Mouse (Mus musculus) lung, embryonic 14.5 days (tissue): ENCODE results near the gene Pes1. TPM values are rescaled to one million over a fixed set of nuclear protein-coding genes. Genes with fewer than 3 reads are reported as not detected.

Experiments
- ATAC-seq: fragments of 200-750 bp; cut with Nextera tagmentation; 2 replicates; pipeline ENCODE4 v1.8.0; 2017; ENCODE audit warnings: mild to moderate bottlenecking, moderate TSS enrichment, moderate library complexity; ENCODE audit not compliant: insufficient read depth
- DNase-seq: peaks from one replicate; pipeline ENCODE4 v3.0.0-alpha.2; 2015
- H3K27ac ChIP-seq: fragments of 300-500 bp; sonication (generic); 2 replicates; pipeline ENCODE4 v1.5.1; 2014; ENCODE audit warnings: low read depth, mild to moderate bottlenecking, moderate library complexity
- H3K27me3 ChIP-seq: fragments of 300-500 bp; sonication (generic); 2 replicates; pipeline ENCODE4 v1.6.1; 2014; ENCODE audit warnings: low read length, control low read depth; ENCODE audit not compliant: insufficient read depth
- H3K36me3 ChIP-seq: fragments of 300-500 bp; sonication (generic); 2 replicates; pipeline ENCODE4 v1.6.1; 2014; ENCODE audit warnings: control low read depth; ENCODE audit not compliant: insufficient read depth
- H3K4me1 ChIP-seq: fragments of 300-500 bp; sonication (generic); 2 replicates; pipeline ENCODE4 v1.6.1; 2014; ENCODE audit warnings: antibody characterized with exemption, control low read depth; ENCODE audit not compliant: insufficient read depth
- H3K4me2 ChIP-seq: fragments of 300-500 bp; sonication (generic); 2 replicates; pipeline ENCODE4 v1.6.1; 2014; ENCODE audit warnings: mild to moderate bottlenecking
- H3K4me3 ChIP-seq: fragments of 300-500 bp; sonication (generic); 2 replicates; pipeline ENCODE4 v1.5.1; 2014; ENCODE audit warnings: low read depth, low read length
- H3K9ac ChIP-seq: fragments of 300-500 bp; sonication (generic); 2 replicates; pipeline ENCODE4 v1.6.1; 2014
- H3K9me3 ChIP-seq: fragments of 300-500 bp; sonication (generic); 2 replicates; pipeline ENCODE4 v1.6.1; 2016; ENCODE audit warnings: low read depth, low read length, control low read depth
- CTCF ChIP-seq: IDR thresholded peaks from 2 replicates; pipeline ENCODE4 v1.5.1; 2016; ENCODE audit warnings: antibody characterized with exemption, low read depth
- WGBS: fragments of 180-500 bp; shearing (Covaris S2); extraction: QIAGEN DNeasy Blood & Tissue Kit; methylation state at CpG from one replicate; pipeline ENCODE4 v1.1.7; 2014; 5-methylcytosine and 5-hydroxymethylcytosine counted together
- polyA plus RNA-seq: library from polyadenylated mRNA; unstranded; fragments of >200 nt; fragmentation: Nextera tagmentation; extraction: Ambion mirVana; gene quantifications from 2 replicates; pipeline ENCODE4 v1.2.1, GENCODE M21; 2014

The Pes1 gene
- polyA plus RNA-seq, 1 experiment from 2014 or later: 77.2 TPM

DNA sequence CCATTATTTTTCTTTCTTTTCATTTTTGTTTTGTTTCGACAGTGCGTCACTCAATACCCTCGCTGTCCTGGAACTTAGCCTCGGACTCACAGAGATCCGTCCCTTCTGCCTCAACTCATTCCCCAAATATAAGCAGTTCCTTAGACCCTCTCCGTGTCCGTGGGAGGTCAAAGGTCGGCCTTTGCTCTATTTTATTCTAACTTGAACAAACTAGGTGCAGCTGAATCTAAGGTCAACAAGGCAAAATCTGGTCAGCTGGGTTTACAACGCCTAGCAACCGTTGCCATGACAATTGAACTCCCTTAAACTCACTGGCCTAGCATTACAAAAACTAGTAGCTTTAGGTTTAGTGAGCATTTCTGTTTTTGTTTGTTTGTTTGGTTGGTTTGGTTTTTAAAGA lies 620 bp upstream of the Pes1 start:
- no peak for TF ChIP-seq CTCF
- Histone ChIP-seq H3K9me3 (no peaks in the 10 kb centered on the region), H3K4me2 (peak overlapping the region; percentile 70), H3K9ac (peak overlapping the region; percentile 67), H3K4me3 (peak overlapping the region; percentile 79), H3K27ac (peak overlapping the region; percentile 68; the same call in 1 of the 2 replicates), H3K27me3 (no peaks in the 10 kb centered on the region), H3K4me1 (no peaks in the 10 kb centered on the region), H3K36me3 (peaks cover 4% of the 10 kb centered on the region; the same call in 1 of the 2 replicates)
- WGBS: 79% methylated on average over 10 of the region's 10 CpGs
- 0 out of 2 replicates have a peak, but pooled peaks have one; percentile 21 for ATAC-seq
- no peak for DNase-seq

GRCm38 (mm10) chr11:3964416-3965172 lies 819 bp downstream of the Pes1 start:
- DNase-seq: no peak
- H3K4me1 ChIP-seq: no peaks in the 10 kb centered on the region

DNA sequence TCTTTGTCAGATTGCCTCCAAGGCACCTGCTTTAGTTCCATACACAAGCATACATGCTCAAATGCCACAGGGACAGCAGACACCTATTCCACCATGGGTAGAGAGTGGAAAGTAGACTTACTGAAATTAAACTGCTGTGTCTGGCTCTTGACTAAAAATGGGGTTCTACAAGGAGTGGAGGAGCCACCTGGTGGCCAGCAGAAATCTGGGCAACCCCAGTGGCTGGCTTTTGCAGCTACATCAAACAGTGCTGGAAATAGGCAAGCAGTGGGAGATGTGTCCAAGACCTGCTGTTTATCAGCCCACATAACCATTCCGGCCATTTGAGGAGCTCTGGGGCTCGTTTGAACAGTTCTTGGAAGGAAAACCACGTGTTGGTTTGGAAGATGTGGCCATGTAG lies 6.1 kb downstream of the Pes1 start:
- peak; percentile 15 for DNase-seq
- Histone ChIP-seq H3K27me3 (no peaks in the 10 kb centered on the region), H3K4me2 (no peak overlapping the region), H3K9me3 (no peaks in the 10 kb centered on the region), H3K4me1 (no peaks in the 10 kb centered on the region), H3K9ac (no peak overlapping the region), H3K36me3 (peaks cover 69% of the 10 kb centered on the region), H3K27ac (no peak overlapping the region), H3K4me3 (no peak overlapping the region)
- ATAC-seq: no peak
- TF ChIP-seq CTCF: peak; percentile 40
- 70% methylated on average over 3 of the region's 3 CpGs for WGBS

More at GRCm38 (mm10) chr11:3964416-3965172, 819 bp downstream of the Pes1 start:
- no peak for ATAC-seq
- H3K4me2 ChIP-seq: peak overlapping the region; percentile 70
- no peak for TF ChIP-seq CTCF
- H3K36me3 ChIP-seq: peaks cover 16% of the 10 kb centered on the region
- peak overlapping the region; percentile 79 for H3K4me3 ChIP-seq
- no peaks in the 10 kb centered on the region for H3K27me3 ChIP-seq
- 13% methylated on average over 11 of the region's 11 CpGs for WGBS
- 0 out of 2 replicates have a peak overlapping the region, but pooled peaks have one; percentile 68 for H3K27ac ChIP-seq
- H3K9ac ChIP-seq: peak overlapping the region; percentile 67
- no peaks in the 10 kb centered on the region for H3K9me3 ChIP-seq

DNA sequence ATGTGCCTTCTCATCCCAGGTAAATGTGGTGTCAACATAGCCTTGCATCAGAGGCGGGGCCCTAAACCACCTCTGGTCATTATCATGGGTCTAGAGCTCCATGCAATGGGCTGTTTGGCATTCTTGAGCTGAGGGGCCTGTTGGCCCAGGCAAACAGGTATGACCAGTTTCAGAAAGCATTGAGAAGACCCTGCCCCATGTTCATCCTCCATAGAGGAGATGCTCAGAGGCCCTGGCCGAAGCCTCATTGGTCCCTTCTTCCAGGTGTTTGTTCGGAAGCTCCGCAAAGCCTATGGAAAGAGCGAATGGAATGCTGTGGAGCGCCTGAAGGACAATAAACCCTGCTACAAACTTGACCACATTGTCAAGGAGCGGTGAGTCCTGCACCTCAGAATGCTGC lies 6.6 kb downstream of the Pes1 start:
- 91% methylated on average over 7 of the region's 7 CpGs for WGBS
- DNase-seq: no peak
- no peak overlapping the region for H3K27ac ChIP-seq
- H3K27me3 ChIP-seq: no peaks in the 10 kb centered on the region
- H3K4me1 ChIP-seq: no peaks in the 10 kb centered on the region
- no peak for TF ChIP-seq CTCF
- no peak overlapping the region for H3K4me3 ChIP-seq
- H3K9me3 ChIP-seq: no peaks in the 10 kb centered on the region
- no peak overlapping the region for H3K4me2 ChIP-seq
- no peak overlapping the region for H3K9ac ChIP-seq
- H3K36me3 ChIP-seq: peaks cover 74% of the 10 kb centered on the region
- no peak for ATAC-seq

GRCm38 (mm10) chr11:3973081-3973480 lies 9.3 kb downstream of the Pes1 start:
- no peaks in the 10 kb centered on the region for H3K4me1 ChIP-seq
- no peak overlapping the region for H3K4me2 ChIP-seq
- 94% methylated on average over 7 of the region's 7 CpGs for WGBS
- no peak for TF ChIP-seq CTCF
- no peak for ATAC-seq
- no peak overlapping the region for H3K27ac ChIP-seq
- H3K27me3 ChIP-seq: no peaks in the 10 kb centered on the region
- H3K36me3 ChIP-seq: peaks cover 97% of the 10 kb centered on the region
- H3K9me3 ChIP-seq: no peaks in the 10 kb centered on the region
- DNase-seq: no peak
- H3K9ac ChIP-seq: no peak overlapping the region
- no peak overlapping the region for H3K4me3 ChIP-seq

GRCm38 (mm10) chr11:3974311-3974710 lies 10.5 kb downstream of the Pes1 start:
- H3K27ac ChIP-seq: no peak overlapping the region
- H3K4me3 ChIP-seq: no peak overlapping the region
- DNase-seq (no peak), ATAC-seq (no peak)
- H3K9ac ChIP-seq: no peak overlapping the region
- no peaks in the 10 kb centered on the region for H3K9me3 ChIP-seq
- TF ChIP-seq CTCF: no peak
- peaks cover 100% of the 10 kb centered on the region for H3K36me3 ChIP-seq
- 78% methylated on average over 3 of the region's 3 CpGs for WGBS
- no peaks in the 10 kb centered on the region for H3K27me3 ChIP-seq
- no peak overlapping the region for H3K4me2 ChIP-seq
- no peaks in the 10 kb centered on the region for H3K4me1 ChIP-seq

DNA sequence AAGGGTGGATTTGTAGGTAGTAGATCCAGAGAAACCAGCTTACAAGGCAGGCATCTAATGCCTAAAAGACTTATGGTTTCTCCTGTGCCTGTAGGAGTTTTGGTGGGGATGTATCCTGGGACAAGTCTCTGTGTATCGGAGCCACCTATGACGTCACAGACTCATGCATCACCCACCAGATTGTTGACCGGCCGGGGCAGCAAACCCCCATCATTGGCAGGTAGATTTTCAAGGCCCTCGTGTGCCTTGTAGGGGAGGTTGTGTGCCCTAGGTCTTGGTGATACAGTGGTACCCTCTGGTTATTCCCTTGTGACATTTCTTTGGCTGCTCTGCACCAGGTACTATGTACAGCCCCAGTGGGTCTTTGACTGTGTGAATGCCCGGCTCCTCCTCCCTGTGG lies 12.9 kb downstream of the Pes1 start, which contains the start of gene 4930556J24Rik:
TSS of gene 4930556J24Rik (minus strand) at position 101 of the 400 bp plus-strand sequence.
- no peak for TF ChIP-seq CTCF
- Histone ChIP-seq H3K4me3 (no peak within 1 kb of the TSS), H3K36me3 (peaks cover 93% of the 10 kb centered on the region), H3K27ac (no peak within 1 kb of the TSS), H3K9ac (no peak within 1 kb of the TSS), H3K4me1 (no peaks in the 10 kb centered on the region), H3K27me3 (no peaks in the 10 kb centered on the region), H3K9me3 (no peaks in the 10 kb centered on the region), H3K4me2 (no peak within 1 kb of the TSS)
- ATAC-seq: no peak
- DNase-seq: no peak
- WGBS: 96% methylated on average over 6 of the region's 6 CpGs
